Mouse (Mus musculus) embryo, embryonic 10 days (tissue): Measurements from ENCODE around the gene Cops9.

Source experiments
- DNase-seq: peaks from one replicate; pipeline ENCODE4 v3.0.0-alpha.2; 2015; ENCODE audit warnings: low spot score

Cops9 gene

DNA sequence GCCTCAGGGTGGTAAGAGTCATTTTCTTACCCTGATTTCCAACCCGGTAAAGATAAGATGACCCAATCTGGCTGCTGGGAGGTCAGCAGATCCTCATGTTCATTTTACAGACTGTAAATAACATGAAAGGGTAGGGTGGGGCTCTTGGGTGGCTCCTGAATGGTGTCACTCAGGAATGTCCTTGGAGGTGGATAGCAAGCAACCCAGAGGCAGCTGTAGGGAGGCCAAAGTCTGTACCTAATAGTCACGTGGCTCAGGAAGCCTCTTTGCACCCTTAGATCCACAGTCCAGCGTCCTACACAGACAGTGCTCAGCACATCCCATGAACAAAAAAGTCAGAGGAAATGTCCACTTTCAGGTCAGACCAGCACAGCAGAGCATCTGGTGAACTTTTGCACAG lies 45.8 kb downstream of the Cops9 start:
- no peak for DNase-seq

DNA sequence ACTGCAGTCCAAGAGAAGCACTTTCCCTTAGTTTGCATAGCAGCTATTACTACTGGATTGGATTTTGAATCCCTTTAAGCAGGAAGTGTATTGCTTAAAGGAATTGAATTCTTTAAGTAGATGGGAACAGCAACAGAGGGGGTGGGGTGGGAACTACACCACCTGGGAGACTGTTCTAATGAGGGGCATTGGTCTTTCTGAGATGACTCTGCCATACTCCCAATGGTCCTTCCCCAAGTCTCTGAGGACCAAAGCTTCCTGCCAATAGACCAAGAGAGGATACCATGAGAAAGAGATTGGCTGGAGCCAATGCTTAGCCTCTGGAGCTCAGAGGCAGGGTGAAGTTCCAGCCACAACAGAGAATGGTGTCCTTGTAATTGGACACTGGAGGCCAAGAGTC lies 47.7 kb downstream of the Cops9 start, which contains the start of gene Olfr1411:
TSS of gene Olfr1411 (plus strand) at position 301 of the 400 bp plus-strand sequence.
- no peak for DNase-seq
